Mouse (Mus musculus): ENCODE data around the gene Zfp366. TPM values are rescaled to one million over a fixed set of nuclear protein-coding genes. Genes with fewer than 3 reads are reported as not detected.

Gene Zfp366
- total RNA-seq, 2 experiments from 2014 or later, result not detected

DNA sequence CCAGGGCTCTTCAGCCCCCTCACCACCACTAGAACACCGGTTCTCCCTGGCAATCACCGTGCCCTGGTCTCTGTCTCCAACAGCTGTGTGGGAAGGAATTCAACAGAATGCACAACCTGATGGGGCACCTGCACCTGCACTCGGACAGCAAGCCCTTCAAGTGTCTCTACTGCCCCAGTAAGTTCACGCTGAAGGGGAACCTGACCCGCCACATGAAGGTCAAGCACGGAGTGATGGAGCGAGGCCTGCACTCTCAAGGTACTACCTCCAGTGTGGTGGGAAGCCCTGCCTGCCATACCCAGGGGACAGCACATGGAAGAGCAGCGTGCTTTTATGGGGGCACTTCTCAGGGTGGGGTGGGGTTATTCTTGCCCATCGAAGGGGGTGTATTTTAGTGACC, 59.2 kb downstream of the Zfp366 start:
- ATAC-seq (replicated peaks; ENCODE audit: low FRiP score, poor library complexity, severe bottlenecking), result no peak

DNA sequence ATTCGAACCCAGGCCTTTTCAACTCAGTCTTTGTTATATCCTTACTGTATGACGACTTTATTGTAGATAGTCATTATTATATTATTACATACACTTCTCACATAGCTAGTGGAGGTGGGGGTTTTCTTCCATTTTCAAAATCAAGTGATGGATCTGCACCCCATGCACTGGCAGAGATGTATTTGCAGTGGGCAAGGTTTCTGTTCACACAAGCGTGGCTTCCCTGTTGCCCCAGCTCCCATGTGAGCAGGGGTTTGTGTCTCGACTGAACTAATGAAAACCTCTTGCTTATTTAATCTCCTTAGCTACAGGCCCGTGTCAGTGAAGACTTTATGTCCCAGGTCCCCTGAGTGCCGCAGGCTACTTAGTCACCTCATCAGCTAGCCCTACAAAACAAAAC, 59.8 kb downstream of the Zfp366 start:
- ATAC-seq (replicated peaks; ENCODE audit: low FRiP score, poor library complexity, severe bottlenecking), result no peak

DNA sequence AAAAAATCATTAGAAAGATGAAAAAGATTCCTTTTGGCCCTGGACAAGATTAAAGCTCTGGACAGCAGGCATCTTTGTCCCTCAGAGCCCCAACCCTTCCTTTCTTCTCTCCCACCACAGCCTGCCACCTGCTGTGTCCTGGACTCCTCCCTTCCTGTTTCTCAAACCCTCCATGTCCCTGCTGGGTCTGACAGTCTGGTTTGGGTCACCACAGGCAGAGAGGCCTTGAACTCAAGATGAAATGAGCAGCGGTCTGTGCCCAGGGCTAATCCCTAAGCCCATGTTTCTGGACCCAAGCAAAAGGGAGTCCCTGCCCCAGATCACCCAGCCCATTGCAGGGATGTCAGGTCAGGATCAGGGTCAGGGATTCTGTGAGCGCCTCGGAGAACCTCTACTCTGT, 60.3 kb downstream of the Zfp366 start:
- no peak for ATAC-seq (replicated peaks; ENCODE audit: low FRiP score, poor library complexity, severe bottlenecking)

DNA sequence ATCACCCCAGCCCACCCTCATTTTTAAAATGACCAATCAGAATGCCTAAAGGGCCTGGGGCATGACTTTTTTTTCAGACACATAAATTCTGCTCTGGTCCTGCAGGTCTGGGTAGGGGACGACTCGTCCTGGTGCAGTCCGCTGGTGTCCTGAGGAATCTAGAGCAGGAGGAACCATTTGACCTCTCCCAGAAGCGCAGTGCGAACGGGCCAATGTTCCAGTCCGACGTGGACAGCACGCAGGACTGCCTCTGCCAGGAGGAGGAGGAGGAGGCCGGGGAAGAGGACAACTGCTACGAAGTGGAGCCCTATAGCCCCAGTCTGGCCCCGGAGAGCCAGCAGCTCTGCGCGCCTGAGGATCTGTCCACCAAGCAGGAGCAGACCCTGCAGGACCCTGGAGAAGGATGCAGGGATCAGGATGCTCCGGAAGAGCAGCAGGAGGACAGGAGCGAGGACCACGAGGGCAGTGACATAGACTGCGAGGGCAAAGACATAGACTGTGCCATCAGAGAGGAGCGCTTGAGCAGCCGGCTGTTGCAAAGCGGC, 61.4 kb downstream of the Zfp366 start:
- no peak for ATAC-seq (replicated peaks; ENCODE audit: low FRiP score, poor library complexity, severe bottlenecking)

DNA sequence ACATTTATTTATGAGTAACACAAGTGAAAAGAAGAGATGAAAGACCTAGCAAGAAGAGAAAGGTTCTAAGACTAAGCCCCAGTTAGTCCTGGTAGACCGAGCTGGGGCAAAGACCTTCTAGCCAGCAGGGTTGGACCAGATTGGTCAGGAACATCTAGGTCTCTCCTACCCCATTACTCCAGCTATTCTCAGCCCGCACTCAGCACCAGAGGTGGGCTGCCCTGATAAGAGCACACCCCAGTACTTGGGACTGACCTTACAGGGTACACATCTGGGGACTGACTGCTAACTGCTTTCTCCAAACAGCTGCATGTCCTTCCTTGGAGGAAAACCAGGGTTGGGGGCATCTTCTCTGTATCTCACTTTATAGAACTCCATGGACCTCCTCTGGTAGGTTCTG, 66.2 kb downstream of the Zfp366 start:
- no peak for ATAC-seq (replicated peaks; ENCODE audit: low FRiP score, poor library complexity, severe bottlenecking)

DNA sequence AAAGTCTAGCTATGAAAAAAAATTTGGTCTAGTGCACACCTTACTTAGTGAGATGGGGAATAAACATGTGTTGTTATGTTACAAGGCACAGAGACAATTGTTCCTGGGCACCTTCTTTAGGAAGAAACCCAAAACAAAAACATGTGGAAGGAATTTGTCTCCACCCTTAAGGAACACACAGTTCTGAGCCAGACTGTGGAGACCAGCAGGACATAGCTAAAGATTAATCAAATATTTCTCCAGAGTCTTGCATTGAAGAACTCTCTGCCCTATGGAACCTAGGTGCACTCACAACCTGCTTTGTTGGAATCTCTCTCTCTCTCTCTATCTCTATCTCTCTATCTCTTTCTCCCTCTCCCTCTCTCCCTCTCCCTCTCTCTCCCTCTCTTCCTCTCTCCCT, 69.6 kb downstream of the Zfp366 start:
- ATAC-seq (replicated peaks; ENCODE audit: low FRiP score, poor library complexity, severe bottlenecking), result no peak

DNA sequence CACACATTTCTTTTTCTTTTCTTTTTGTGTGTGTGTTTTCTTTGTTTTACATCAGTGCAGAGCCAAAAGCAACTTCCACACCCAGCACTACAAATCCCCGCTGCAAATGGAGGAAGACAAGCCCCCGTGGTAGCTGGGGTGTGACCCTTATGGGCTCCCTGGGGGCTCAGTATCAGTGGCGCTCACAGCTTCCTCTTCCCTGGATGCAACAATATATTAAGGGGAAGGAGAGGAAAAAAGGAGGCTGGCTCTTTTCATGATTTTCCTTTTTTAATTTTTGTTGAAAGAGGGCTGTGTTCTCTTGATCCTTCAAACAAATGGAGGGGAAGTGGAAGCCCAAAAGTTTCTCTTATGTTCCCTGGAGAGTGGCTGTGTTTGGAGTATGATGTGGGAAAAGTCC, 70.2 kb downstream of the Zfp366 start:
- no peak for ATAC-seq (replicated peaks; ENCODE audit: low FRiP score, poor library complexity, severe bottlenecking)

DNA sequence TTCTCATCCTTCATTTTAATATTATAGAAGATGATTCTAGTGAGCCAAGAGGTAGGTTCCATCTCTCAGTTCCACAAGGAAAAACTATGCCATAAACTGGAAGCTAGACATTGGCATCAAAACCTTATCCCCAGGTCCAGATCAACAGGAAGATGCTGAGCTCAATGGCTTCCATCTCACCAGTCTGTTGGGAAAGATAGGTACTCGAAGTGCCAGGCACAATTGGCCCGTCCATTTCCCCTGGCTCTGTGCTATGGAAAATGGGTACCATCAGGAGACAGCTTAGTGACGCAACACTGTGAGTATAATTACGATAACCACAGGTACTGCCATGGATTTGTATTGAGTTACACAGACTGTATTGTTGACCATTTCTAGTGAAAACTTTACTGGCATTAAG, 72.3 kb downstream of the Zfp366 start:
- no peak for ATAC-seq (replicated peaks; ENCODE audit: low FRiP score, poor library complexity, severe bottlenecking)

DNA sequence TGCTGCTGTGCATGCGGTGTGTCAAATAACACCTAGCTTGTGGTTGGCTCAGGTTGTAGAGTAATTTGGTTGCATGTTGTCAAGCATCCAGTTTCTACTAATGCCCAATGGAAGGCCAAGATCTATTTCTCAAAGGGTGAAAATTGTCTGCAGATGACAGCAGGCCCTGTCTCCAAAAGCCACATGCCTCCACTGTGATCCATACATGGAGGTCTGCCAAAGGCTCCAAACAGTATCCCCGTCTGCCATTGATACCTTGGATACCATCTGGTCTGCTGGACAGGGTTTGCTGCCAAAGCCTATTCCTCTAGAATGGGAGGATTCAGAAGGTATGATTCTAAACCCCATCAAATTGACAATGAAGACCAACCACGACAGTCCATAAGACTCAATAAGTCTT, 74.1 kb downstream of the Zfp366 start:
- no peak for ATAC-seq (replicated peaks; ENCODE audit: low FRiP score, poor library complexity, severe bottlenecking)

DNA sequence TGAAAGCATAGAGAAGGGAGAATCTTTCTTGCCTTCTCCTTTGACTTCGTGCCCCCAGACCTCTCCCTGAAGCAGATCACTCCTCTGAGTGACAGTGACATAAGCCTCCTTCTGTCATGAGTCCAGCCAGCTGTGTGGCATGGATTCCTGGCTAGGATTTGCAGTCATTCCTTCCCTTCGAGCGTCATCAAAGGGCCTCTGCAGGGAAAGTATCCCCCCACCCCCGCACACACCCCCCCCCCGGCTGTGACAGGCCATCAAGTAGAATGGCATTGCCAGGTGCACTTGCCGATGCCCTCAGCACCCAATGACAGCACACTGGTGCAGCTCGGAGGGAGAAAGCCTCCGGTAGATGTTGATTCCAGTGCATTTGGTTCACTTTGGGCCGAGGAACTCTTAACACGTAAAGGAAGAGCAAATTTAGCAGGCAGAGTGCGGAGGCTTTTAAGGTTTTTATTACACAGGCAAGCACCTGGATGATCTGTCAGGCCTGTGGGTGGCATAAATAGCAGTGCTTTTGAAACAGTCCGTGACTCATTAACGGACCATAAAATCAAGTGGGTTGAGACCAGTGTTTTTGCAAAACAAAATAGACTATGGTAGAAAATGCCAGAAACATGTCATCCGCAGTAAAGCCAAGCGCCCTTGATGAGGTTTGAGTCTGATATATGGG, 75.0 kb downstream of the Zfp366 start:
- ATAC-seq (replicated peaks; ENCODE audit: low FRiP score, poor library complexity, severe bottlenecking), result no peak

DNA sequence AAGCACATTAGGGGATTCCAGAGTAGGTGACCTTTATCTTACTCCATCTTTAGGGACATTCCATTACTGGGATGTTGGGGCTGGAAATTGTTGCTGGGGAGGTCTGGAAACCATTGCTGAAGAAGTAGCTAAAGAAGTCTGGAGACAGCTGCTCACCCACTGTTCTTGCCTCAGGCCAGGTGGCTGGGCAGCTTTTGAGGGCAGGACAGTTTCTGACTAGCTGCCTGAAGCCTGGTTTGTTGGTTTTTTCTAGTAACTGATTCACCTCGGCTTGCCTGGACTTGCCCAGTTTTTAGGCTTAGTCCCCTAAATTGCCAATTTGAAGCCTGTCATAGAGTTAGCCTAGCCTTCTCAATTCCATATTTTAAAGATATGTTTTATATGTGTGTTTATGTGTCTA, 77.8 kb downstream of the Zfp366 start:
- no peak for ATAC-seq (replicated peaks; ENCODE audit: low FRiP score, poor library complexity, severe bottlenecking)

DNA sequence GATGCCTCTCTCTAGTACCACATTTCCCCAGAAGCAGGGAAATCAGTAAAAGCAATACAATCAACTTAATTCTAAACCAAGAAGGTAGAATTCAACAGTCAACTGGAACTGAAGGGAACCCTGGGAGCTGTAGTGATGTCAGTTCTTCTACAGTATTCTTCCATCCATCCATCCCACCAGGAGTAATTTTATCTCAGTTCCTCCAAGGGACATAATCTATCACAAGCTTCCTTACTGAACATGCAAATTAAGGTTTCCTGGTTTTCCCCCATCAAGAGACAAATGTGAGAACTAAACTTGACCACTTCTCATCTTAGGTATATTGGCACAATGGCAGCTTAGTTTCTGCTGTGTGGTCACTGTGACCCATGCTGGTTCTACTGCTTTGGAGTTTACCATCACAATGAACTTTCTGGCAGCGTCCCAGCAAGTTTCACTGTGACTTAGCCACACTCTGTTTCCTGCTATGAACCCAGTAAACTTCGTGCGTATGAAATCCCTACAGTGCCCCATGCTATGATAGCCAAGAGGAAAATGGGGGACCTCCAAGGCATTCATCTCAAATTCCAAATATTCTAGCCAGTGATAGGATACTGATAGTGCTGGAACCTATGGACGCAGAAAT, 78.6 kb downstream of the Zfp366 start:
- ATAC-seq (replicated peaks; ENCODE audit: low FRiP score, poor library complexity, severe bottlenecking), result no peak

DNA sequence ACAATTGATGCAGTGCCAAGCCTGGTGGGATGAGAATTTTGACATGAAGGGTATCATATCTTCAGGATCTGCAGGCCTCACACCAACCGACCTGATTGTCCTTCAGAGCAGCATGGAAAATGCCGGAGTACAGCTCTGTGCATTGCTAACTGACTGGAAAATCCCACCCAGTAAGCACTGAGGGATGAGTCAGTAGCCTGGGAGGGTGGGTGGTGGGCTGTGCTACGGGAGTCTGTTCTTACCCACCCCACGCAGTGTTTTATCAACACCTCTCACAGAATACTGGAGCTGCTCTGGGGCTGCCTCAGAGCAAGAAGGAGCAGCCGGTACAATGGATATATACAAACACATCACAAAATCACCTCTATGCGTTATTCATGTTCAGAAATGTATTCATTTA, 79.9 kb downstream of the Zfp366 start:
- ATAC-seq (replicated peaks; ENCODE audit: low FRiP score, poor library complexity, severe bottlenecking), result no peak

DNA sequence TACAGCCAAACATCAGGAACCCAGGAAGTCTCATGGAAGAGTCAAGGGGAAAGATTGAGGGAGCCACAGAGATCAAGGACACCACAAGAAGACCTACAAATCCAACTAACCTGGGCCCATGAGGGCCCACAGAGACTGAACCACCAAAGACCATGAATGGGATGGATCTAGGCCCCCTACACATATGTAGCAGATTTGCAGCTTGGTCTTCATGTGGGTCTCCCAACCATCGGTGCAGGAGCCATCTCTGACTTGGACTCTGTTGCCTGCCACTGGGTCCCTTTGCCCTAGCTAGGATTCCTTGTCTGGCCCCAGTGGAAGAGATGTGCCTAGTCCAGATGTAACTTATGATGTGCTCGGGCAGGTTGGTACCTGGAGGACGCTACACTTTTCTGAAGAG, 87.4 kb downstream of the Zfp366 start:
- ATAC-seq (replicated peaks; ENCODE audit: low FRiP score, poor library complexity, severe bottlenecking), result no peak

DNA sequence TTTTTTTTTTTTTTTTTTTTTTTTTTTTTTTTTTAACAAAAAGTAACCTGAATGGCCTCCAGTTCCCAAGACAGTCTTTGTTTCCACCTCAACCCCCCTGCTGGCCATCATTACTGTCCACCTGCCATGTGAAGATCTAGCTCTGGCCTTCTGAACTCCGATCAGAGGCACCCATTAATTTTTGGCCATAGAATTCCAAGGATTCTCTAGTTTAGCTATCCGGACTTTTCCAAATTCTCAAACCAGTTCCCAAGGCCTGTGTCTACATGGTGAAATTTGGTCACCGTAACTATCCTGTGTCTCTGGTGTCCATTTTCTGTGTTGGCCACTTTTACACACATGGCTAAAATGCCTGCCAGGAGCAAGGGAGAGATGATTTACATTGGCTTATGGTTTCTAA, 92.9 kb downstream of the Zfp366 start:
- ATAC-seq (replicated peaks; ENCODE audit: low FRiP score, poor library complexity, severe bottlenecking), result no peak

DNA sequence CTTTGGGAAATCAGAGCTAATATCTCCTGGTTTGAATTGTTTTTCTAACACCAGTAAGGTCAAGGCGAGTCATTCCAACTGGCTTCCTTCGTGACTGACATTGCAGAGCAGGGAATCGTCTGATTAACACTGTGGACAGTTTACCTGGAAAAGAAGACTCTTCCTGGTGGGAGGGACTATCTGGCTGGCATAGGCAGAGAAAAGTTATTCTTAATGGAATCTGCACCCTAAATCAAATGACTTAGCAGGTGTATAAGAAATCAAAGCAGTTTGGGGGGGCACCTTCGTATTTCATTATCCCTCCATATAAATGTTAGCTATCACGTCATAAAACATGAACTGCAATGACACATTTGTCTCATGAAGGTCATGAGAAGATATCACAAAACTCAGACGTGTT, 93.9 kb downstream of the Zfp366 start:
- ATAC-seq (replicated peaks; ENCODE audit: low FRiP score, poor library complexity, severe bottlenecking), result no peak

DNA sequence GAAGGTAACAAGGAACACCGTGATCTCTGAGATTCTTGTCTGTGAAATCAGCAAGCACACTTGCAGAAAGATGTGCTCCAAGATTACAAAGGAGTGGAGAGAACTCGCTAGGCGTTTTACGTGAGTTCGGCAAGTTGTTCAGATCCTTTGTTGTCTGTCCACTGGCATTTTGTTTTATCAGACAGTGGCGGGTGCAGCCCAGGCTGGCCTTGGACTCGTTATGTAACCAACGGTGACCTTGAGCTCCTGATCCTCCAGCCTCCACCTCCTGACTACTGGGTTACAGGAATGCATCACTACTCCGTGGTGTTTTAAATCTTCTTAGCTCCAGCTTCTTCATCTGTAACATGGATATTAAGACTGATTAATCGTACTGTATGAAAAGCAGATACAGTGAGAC, 94.7 kb downstream of the Zfp366 start:
- no peak for ATAC-seq (replicated peaks; ENCODE audit: low FRiP score, poor library complexity, severe bottlenecking)

DNA sequence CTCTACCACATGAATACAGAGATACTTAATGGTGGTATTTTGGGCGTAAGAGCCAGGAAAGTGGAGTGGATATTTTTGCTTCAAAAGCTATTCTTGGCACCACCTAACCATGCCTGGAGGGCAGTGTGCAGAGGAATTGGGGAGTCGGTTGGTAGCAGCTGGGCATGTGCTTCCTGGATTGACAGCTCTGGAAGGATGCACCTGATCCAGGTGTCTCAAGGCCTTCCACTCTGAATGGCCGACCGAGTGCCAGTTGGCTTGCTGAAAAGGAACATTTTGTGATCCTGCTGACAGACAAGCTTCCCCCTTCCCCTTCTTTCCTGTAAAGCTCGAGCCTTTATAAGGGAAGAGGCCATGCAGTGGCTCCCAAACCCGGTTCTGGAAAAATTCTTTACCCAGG, 98.3 kb downstream of the Zfp366 start:
- no peak for ATAC-seq (replicated peaks; ENCODE audit: low FRiP score, poor library complexity, severe bottlenecking)

DNA sequence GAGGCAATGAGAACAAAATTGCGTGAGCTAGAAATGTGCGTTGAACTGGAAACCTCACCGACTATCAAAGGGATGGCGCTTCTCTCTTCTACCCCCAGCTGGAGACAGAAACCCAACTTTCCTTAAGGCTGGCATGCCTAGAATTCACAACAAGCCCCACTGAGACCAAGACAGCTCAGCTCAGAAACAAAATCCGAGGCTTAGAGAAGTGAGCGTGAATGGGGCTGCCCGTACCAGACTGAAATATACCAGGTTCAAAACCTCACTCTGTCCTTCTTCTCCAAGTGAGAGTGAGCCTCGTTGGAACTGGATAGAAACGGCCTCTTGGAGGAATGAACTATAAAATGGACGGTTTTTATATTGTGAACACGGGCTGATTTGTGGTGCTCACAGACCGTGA, 99.3 kb downstream of the Zfp366 start:
- no peak for ATAC-seq (replicated peaks; ENCODE audit: low FRiP score, poor library complexity, severe bottlenecking)

DNA sequence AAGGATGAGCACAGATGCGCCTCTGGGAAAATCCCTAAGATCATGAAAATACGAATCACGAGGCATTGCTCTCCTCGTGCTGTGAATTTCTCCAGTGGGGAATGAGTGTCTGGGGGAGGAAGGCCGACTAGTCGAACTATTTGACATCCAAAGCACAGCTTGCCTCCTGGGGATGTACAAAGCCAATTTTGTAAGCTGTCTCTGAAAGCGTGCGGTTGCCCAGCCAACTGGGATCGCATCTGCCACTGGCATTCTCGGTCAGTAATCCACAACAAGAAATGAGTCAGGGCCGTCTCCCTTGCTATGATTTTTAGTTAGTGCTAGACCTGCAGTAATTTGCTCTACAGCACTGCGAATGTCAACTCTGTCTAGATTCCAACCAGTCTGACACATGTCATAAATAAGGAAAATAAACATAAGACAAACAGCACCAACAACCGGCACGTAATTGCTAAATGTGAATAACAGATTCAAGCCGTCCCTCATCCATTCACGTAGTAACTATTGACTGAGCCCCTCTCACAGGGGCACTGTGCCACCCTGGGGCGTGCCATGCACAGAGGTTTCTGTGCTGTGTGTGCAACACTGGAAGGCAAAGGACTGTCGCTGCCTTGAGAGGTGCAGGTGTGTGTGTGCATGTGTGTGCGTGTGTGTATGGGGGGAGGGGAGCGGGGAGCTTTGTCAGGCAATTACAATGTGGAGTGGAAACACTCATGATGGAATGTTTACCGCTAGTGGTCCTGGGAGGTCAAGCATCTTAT, 100.0 kb downstream of the Zfp366 start:
- ATAC-seq (replicated peaks; ENCODE audit: low FRiP score, poor library complexity, severe bottlenecking), result no peak

DNA sequence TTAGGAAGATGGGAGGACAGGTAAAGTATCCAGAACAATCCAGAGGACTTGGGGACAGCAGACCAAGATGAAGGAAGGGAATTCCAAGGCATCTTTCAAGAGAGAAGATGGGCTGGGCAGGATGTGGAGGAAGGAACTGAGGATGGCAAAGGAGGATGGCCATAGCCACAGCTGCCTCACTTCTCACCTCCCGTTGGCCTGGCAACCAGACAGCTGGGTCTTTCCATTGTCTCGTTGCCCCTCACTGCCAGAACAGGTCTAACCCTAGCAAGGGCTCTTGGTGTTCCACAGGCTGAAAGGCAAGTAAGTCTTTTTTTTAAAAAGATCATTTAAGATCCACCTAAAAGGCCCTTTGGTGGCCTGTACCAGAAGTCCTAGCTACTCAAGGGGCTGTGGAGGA, 100.6 kb downstream of the Zfp366 start:
- no peak for ATAC-seq (replicated peaks; ENCODE audit: low FRiP score, poor library complexity, severe bottlenecking)

Measured in erythroid progenitor cell, adult 5-6 weeks (primary cell).